Mouse (Mus musculus) adrenal gland, postnatal 25 days (tissue): ENCODE data around the gene Hap1. TPM values are rescaled to one million over a fixed set of nuclear protein-coding genes. Genes with fewer than 3 reads are reported as not detected.
"Not testable (repeated sequence)": the region's sequence is repeated elsewhere in the genome, so short reads cannot be mapped to it uniquely, and the experiment has no call there.

Experiments used
- DNase-seq: peaks from one replicate; pipeline ENCODE4 v3.0.0; 2021; ENCODE audit warnings: mixed read lengths
- total RNA-seq: library from RNA; stranded (reverse); gene quantifications from 2 replicates; pipeline ENCODE4 v1.2.3, GENCODE M21; 2021

The Hap1 gene
- total RNA-seq, 1 experiment from 2014 or later: 68.7 TPM

GRCm38 (mm10) chr11:100318529-100319451 is 37.1 kb downstream of the Hap1 start:
- no peak for DNase-seq

- no peak for DNase-seq
Measured at GRCm38 (mm10) chr11:100317826-100318380, 38.0 kb downstream of the Hap1 start.

- no peak for DNase-seq
Measured at GRCm38 (mm10) chr11:100315439-100315838, 40.5 kb downstream of the Hap1 start.

- no peak for DNase-seq
Measured at GRCm38 (mm10) chr11:100313424-100313823, 42.5 kb downstream of the Hap1 start.

DNA sequence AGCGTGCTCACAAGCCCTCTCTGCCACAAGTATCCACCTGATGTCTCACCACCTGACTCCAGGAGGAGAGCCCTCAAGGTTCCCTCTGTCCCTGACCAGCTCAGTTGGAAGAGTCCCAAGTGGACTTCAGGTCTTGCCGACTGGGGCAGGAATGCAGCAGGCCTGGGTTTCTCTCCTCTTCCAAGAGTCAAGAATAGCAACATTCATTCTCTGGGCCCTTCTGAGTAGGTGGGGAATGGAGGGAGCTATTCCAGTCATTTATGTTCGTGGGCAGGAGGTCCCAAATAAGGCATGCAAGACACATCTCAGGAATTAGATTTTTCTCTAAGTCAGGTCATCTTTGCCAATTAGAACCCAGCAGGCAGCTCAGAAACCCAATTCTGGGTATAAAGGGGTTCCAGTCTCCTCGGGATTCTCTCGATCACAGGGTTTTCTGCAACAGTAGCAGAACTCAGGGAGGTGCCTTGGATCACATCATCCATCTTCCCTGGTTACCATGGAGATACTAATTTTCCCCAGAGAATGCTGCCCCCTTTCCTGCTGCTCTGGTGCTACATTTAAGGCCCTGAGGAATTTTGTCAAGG is 43.7 kb downstream of the Hap1 start:
- DNase-seq: no peak

DNA sequence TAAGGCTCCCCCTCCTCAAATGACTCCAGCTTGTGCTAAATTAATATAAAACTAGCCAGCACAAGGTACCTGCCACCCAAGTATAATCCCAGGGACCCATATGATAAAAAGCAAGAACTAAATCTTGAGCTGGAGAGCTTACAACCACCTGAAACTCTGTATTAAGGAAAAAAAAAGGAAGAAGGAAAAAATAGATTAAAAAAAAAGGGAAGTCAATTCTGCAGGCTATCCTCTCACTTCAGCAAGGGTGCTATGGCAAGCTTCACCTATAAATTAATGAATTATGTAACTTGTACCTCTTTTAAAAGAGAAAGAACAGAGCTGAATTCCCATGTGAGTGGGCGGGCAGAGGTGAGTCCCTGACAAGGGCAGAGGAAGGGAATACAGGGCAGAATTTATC is 44.3 kb downstream of the Hap1 start:
- DNase-seq: no peak

- DNase-seq: not testable (repeated sequence)
Measured at GRCm38 (mm10) chr11:100308672-100309071, 47.3 kb downstream of the Hap1 start.

- DNase-seq: no peak
Measured at GRCm38 (mm10) chr11:100307900-100308299, 48.0 kb downstream of the Hap1 start.

GRCm38 (mm10) chr11:100301292-100301691 is 54.6 kb downstream of the Hap1 start:
- DNase-seq: no peak

DNA sequence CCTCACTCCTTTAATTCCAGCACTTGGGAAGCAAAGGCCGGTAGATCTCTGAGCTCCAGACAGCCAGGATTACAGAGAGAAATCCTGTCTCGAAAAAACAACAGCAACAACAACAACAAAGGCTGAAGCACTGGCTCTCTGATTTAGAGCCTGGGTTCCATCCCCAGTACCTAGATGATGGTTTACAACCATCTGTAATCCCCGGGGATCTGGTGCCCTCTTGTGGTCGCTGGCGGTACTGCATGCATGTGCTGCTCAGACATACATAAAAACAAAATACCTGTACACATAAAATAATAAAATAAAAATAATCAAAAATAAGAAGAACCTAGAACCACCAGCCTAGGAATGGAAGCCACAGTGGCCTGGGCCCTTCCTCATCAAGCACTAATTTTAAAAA is 55.6 kb downstream of the Hap1 start:
- peak; percentile 73 for DNase-seq

DNA sequence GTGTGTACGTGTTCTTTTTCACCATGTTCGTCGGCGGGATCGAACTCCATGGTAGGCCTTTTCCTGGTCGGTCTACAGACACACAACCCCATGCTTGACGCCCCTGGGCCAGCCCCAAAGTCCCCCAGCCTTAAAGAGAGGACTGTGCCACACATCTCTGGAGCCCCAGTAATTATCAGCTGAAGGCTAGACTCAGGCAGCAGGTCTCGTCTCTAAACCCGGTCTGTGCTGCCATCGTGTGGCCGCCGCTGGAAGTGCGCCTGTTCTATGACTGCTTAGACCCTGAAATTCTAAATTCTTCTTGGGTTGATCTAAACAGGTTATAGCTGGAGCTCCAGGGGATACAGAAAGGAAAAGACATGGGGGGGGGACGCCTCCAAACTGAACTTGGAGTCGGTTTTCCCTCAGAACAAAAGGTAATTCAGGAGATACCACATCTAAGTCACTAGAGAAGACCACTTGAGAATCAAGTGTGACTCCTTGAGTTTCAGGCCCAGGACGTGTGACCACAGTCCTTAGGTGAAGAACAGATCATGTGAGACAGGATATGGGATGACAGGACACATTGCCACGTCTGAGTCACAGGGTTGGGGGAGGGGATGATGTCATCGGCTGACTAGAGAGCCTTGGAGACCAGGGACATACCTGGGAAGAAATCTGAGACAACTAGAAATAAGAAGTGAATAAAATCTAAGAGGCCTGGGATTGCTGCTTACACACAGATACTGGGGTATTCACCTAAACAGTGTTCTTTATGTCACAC is 57.5 kb downstream of the Hap1 start:
- DNase-seq: peak; percentile 83

- DNase-seq: no peak
Measured at GRCm38 (mm10) chr11:100297801-100298200, 58.1 kb downstream of the Hap1 start.

Other genes starting within 250 kb of the Hap1 start
- gene Krt13, start 234.6 kb downstream of the Hap1 start, total RNA-seq: not detected in 2 replicates
- gene Krt15, start 220.2 kb downstream of the Hap1 start, total RNA-seq: not detected in 2 replicates
- 0.82 and 1.4 TPM in 2 replicates for gene Krt19, start 207.5 kb downstream of the Hap1 start, total RNA-seq
- gene Krt9, start 162.9 kb downstream of the Hap1 start, total RNA-seq: not detected in 2 replicates
- not detected in 2 replicates for gene Krt14, start 148.6 kb downstream of the Hap1 start, total RNA-seq
- gene Krt16, start 107.2 kb downstream of the Hap1 start, total RNA-seq: not detected in 2 replicates
- gene Krt17, start 95.1 kb downstream of the Hap1 start, total RNA-seq: not detected in 2 replicates
- not detected in 2 replicates for gene Krt42, start 86.3 kb downstream of the Hap1 start, total RNA-seq
- 904 and 1,056 TPM in 2 replicates for gene Eif1, start 36.2 kb downstream of the Hap1 start, total RNA-seq
- not detected in 2 replicates for gene Gast, start 21.7 kb downstream of the Hap1 start, total RNA-seq
- gene Jup, start 41.6 kb upstream of the Hap1 start, total RNA-seq: 59.5 and 81.5 TPM in 2 replicates
- 25.7 and 29.4 TPM in 2 replicates for gene P3h4, start 58.7 kb upstream of the Hap1 start, total RNA-seq
- 23.8 and 24.7 TPM in 2 replicates for gene Fkbp10, start 59.6 kb upstream of the Hap1 start, total RNA-seq
- 60.3 and 63.2 TPM in 2 replicates for gene Nt5c3b, start 85.7 kb upstream of the Hap1 start, total RNA-seq
- gene Klhl10, start 85.8 kb upstream of the Hap1 start, total RNA-seq: 1.2 and 1.3 TPM in 2 replicates
- 55.1 and 62.2 TPM in 2 replicates for gene Klhl11, start 116.6 kb upstream of the Hap1 start, total RNA-seq
- 1,778 and 1,859 TPM in 2 replicates for gene Acly, start 171.9 kb upstream of the Hap1 start, total RNA-seq
- 4.1 and 5.5 TPM in 2 replicates for gene Ttc25, start 189.5 kb upstream of the Hap1 start, total RNA-seq
- 35.4 and 57.8 TPM in 2 replicates for gene Cnp, start 218.8 kb upstream of the Hap1 start, total RNA-seq